Mouse (Mus musculus): ENCODE results near the gene Gne.

DNA sequence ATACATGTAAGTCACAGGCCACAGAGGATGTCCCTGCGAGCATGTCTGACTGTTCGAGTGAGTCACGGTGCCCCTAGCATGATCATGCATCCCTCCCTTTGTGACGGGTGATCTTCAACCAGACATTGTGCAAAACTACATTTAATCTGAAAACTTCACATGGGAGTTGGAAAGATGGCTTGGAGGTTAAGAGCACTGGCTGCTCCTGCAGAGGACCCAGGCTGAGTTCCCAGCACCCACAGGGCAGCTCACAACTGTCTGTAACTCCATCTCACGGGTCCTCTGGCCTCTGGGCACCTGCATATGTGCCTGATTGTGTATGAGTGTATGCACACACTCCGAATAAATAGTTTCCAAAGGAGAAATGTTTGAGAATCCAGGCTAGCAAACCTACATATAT, 59.7 kb downstream of the Gne start:
- TF ChIP-seq CTCF (IDR thresholded peaks at IDR 0.05) (no peak), POLR2A (IDR thresholded peaks at IDR 0.05; ENCODE audit: insufficient read depth, low read depth, low read length) (no peak)

Data from heart, adult 2 months (tissue).